Mouse (Mus musculus): ENCODE measurements at regions not wholly inside any gene's neighbourhood (a gene's known extent, or its start where the extent isn't known, plus 50 kb on each side); places are given as distances from the start of the nearest gene placed in this dataset.

DNA sequence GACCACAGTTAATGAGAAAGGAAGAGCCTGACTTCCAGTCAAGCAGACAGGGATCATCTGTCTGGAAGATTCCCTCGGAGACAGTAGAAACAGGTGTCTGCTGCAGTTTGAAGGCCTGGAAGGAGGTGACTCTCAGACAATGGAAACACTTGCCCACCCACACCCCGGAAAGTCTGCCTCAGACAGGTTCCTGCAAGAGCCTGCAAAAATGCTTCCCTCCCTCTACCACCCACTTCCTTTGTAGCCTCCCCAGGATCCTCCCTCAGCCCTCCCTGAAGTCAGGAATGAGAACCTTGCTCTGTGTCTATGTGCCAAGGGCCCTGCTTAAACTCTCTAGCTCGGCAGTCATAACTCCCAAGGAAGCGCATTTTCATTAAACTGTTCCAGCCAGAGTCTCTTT is 226.2 kb downstream of the Mycn start:
- intact Hi-C loops (cut with DNase I) = no loop called here
- no peak for DNase-seq

DNA sequence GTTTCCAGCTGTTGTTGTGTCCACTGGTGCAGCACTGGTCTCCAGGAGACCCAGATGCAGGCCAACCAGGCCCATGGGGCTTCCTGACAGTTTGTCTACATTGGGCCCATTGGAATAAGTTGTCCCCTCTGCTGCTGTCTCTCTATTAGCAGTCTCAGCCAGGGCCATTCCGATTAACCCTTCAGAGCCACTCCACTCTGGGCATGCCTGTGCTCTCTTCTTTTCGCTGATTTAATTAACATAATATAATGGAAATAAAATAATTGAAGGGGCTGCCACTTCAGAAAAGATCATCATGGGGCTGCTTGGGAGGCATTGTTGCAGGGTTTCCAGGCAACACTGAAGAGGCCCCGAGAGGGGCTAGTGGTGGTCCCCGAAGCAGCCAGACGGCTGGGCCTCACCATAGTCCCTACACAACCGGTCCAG is 231.5 kb downstream of the Mycn start:
- no peak for DNase-seq
- intact Hi-C loops (cut with DNase I) = no loop called here

DNA sequence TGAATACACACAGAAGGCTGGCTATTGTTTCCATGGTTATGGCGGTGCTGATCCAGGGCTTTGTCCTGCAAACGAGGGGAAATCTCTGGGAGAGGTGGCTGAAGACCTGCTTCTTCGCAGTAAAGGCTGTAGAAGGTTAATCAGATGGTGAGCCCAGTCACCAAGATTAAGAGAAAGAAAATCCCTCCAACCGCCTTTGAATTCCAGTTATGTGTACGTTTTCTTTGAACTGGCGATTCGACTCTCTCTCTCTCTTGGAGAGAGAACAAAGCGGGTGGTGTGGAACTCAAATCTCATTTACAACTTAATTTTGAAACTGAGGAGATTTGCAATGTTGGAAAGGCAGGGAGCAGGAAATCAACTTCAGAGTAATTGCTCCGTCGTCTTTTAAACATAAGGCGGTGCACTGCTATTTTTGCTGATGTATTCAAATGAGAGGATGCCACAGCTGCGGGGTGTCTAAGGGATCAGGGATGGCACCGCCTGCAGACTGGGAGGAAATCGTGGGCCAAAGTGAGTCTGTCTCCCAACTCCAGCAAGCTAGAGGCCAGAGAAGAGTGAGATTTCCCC is 232.7 kb downstream of the Mycn start:
- no peak for DNase-seq
- intact Hi-C loops (cut with DNase I) = no loop called here

DNA sequence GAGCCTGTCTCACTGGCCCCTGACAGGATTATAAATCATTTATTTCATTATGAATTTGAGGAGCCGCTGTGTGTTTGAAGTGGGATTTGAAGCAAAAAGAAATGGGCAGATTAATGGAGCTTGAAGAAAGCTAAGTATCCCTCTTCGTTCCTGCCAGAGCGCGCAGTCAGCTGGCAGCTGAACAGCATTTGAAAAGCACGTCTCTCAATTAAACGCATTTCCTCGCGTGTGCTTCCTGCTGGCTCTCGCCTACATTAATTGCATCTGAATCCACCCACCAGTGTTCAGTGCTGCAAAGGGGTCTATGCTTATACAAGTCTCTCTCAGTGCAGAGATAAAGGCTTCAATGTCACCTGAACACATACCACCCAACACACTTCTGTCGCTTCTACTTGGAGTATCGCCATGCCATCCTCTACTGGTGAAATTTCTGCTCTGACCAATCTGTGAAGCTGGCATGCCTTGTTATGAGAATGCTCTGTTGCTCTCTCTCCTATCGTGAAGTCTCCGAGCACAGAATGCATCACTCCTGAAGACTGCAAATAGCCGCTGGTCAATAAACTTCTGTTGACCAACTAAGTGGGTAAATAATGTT is 235.3 kb downstream of the Mycn start:
- DNase-seq = no peak

DNA sequence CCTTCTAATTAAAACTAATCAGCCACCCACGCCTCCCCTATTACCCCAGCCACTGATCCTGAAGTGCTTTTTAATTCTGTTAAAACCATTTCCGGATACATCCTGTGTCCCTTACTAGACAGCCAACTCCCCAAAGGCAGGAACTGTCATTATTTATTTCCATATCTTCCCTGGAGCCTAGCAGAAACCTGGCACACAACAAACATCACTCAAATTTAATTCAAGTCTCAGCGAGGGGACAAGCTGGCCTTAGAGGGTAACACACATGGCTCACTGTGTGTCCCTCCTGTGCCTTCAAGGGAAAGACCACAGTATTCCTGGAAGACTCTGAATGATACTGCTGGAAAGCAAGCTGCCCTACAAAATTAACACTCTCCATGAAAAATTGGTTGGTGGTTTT is 240.0 kb downstream of the Mycn start:
- intact Hi-C loops (cut with DNase I) = no loop called here

More for the DNA sequence above, 235.3 kb downstream of the Mycn start:
- intact Hi-C loops (cut with DNase I) = no loop called here

DNA sequence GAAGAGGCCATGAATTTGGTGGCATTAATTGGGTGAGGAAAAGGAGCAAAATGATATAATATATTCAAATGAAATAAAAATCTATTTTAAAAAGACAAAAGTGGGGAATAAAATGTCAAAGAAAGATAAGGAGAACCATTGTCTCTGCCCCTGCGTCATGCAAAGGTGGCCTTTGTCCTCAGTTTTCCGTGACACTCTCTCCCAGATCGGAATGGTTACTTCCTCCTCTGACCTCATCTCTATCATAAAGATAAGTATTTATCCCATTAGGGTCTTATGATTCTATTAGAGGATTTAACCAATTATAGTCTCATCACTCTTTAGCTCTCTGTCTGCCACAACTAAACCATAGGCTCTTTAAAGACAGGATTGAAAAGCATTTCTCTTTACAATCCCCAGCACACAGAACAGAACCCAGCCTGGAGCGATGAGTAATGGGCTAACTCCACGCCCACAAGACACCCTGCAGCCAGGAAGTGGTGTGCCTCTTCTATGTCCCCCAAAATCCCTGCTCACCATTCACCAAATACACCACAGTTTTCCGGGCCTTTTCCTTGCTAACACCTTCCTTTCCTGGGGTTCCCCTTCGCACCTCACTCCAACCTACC is 240.6 kb downstream of the Mycn start:
- no peak for DNase-seq
- intact Hi-C loops (cut with DNase I) = no loop called here

More for the DNA sequence above, 240.0 kb downstream of the Mycn start:
- no peak for DNase-seq

DNA sequence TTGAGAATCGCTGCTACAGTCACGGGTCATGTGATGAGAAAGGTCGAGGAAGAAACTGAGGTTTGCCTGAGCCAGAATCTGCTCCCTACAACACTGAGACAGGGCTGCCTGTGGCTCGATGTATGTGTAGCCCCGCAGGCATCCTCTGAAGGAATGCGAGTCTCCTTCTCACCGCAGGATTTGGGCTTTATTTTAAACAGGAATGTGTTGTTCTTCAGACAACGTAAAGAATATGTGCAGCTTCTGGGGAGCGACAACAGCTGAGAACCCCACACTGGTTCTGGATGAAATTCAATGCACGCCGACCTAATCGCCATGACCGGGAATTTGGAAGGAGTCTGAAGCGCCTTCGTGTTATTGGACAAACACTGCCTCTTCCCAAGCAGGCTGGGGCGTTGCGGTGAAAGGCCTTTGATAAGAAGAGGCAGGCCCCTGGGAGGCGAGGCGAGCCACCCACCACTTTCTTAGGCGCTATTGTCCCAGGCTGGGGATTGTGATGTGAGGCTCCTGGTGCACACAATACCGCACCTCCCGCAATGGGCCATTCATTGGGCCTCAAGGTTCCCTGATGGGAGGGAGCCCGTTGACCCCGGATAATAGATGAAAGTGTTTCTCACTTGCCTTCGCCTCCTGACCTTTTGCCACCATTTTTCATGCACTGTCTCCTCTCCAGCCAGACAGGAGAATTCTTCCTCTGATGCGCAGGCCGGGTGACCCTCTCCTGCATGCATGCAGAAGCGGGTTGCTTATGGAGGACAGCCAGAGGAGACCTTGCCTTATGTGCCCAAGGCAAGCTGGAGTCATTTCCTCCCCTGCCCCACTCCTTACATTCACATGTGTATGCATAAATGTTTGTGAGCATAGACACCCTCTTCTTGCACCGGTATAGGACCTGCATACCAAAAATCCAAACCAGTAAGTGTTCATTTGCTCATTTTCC is 247.6 kb downstream of the Mycn start:
- intact Hi-C loops (cut with DNase I) = no loop called here
- DNase-seq = no peak

DNA sequence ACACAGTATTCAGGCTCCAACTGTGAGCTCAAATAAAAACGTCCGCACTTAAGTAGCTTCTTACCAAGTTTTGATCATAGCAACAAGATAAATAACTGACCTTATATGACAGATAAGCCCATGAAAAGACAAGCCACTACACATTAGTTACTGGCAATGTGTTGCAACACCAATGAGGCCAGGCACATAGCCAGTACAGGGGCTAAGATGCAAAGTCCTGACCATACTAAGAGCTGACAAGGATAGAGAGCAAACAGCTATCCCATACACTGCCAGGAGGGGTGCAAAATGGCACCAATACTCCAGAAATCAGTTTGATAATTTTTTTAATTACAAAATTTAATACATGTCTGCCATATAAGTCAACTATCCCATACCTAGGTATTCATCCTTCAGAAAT is 254.3 kb downstream of the Mycn start:
- intact Hi-C loops (cut with DNase I) = no loop called here
- DNase-seq = no peak

DNA sequence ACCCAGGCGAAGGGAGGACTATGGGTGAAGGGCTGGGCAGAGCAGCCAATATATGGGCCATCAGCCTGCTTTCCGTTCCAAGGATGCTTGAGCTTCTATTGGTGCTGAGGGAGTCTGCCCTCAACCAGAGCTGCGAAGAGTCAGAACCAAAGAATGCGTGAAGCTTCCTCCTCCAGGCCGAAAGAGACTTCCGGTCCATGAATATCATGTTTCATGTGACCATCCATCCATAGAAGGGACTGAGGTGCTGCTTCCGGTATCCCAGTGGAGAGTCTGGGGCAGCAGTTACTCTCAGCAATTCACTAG is 256.5 kb downstream of the Mycn start:
- intact Hi-C loops (cut with DNase I) = no loop called here
- DNase-seq = no peak

DNA sequence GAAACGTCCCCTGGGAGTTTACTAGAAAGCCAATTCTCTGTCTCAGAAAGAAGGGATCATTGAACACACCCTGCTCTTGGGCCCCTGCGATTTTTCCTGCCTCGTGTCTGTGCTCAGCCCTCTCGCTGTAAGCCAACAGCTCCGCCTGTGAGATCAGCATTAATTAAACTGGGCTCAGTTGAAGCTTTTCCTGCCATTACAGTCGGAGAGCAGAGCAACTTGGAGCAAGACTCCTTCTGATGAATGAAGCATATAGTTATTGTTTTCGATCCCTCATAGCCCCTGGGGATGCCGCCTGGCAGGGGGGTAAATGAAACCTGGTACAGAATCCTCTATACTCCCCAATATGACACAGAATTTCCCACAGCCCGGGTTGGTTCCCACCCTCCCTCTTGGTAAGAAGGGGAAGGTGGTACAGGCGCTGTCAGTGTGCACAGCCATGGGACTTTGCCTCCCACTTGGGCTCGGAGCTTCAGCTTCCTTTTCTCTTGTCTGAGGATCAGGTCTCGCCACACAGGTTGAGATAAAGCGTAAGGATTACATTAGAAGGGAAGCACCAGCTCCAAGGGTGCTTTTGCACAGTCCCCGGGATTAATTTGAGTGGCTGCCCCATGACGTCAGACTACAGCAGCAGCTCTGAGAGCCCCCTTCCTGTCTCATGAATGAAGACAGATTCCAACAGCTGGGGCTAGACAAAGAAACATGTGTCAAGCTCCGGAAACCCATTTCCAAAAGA is 257.1 kb downstream of the Mycn start:
- intact Hi-C loops (cut with DNase I) = no loop called here
- DNase-seq = no peak

DNA sequence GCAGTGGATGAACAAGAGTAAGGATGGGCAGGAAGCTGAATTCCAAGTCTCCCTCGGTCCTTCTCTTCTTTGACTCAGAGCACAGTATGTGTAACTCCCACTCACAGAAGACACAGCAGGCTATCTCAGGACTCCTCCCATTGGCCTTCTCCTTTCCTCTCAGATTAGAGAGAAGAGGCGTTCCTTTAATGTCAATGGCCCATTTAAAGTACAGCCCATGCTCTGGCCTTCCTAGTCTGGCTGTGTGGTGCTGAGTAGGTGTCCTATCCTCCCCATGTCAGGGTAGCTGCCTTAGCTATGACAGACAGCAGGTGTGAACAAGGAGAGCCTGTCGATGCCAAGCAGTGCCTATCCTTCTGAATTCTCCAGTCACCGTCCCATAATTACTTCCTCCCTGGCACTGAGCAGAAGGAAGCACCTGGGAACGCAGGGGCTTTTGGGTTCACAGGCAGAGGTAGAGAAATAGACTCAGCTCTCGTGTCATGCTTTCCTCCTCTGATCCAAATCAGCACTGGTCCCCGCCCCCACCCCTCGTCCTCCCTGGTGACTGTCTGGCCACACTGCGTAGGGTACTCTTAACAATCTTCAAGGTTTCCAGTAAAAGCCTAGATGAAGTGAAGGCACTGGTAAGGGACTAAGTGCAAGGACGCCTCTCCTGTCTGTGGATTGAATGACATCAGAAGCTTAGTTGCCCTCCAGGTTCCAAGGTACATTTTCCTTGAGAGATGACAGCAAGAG is 257.8 kb downstream of the Mycn start:
- DNase-seq = no peak
- intact Hi-C loops (cut with DNase I) = no loop called here

DNA sequence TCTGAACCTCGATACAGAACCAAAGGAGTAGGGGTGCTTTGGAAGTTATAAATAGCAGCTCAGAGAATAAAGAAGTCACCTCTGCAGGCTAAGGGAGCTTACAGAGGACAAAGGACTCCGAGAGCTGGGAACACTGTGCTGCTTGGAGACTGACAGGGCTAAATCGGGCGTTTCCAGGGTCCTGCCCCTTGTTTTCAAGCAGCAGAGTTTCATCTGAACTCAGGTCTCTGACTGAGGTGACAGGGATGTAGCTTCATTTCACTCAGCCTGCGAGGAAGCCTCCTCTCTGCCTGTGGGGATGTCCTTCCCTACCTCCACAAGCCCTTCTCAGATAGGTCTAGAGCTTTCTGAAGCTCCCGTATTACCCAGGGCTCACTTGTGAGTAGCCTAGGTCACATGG is 260.6 kb downstream of the Mycn start:
- intact Hi-C loops (cut with DNase I) = no loop called here

DNA sequence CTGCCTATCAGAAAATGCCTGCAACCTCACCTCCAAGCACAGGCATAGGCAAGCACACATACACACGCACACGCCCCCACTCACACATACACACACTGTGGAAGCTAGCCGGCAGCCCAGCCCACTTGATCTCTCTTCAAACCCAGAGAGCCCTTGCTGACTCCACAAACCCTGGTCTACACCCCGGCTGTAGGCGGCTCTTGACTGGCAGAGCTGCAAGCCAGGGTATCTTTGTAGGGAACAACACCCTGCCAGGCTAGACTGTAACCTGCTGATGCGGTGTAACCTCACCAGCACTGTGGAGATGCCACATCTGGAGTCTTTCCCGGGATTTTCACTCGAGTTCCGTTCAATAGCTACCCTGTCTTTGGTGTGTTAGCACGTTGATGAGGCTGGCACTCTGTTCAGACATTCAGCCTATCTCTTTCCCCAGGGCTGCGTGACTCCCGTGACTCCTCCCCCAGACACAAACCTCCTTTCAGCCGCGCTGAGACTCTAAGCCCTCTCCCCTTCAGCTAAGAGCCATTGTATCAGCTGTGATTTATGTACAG is 261.3 kb downstream of the Mycn start:
- intact Hi-C loops (cut with DNase I) = no loop called here

More for the DNA sequence above, 260.6 kb downstream of the Mycn start:
- no peak for DNase-seq

DNA sequence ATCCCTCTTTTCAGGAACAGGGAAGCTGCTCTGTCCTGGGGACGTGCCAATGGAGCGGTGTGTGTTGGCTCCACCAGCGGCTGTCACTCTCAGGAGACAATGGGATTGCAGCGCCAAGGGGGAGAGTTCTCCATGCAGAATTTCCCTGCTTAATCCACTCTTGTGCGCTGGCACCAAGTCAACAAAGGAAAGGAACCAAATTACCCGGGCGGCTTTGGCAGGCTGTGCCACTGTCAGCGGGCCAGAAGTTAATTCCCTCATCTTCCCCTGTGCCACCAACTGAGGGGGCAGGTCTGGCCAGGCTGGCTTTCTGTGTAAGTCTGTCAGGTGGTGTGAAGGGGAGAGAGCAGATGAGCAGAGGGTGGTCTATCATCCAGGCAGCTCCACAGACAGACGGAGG is 265.0 kb downstream of the Mycn start:
- DNase-seq = peak; percentile 43 to 66
- intact Hi-C loops (cut with DNase I) = no loop called here

More for the DNA sequence above, 261.3 kb downstream of the Mycn start:
- DNase-seq = peak in 1 of 2 experiments; percentile 7

DNA sequence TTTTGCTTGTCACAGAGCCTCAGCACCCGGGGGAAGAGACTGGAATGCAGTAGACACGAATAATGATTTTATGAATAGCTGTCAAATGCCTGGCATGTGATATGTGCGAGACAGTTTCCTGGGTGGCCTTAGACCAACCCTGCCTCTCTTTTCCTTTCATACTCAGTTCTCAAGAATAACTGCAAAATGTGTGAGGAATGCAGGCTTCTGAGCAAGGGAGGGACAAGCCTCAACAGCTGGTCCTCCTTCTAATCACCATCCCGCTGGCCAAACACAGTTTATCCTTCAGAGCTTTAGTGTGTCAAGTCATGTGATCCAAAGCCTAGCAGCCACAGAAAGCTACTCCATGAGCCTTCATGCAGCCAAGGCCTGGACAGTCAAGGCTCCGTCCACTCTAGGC is 271.8 kb downstream of the Mycn start:
- intact Hi-C loops (cut with DNase I) = no loop called here
- DNase-seq = peak in 1 of 2 experiments; percentile 11

DNA sequence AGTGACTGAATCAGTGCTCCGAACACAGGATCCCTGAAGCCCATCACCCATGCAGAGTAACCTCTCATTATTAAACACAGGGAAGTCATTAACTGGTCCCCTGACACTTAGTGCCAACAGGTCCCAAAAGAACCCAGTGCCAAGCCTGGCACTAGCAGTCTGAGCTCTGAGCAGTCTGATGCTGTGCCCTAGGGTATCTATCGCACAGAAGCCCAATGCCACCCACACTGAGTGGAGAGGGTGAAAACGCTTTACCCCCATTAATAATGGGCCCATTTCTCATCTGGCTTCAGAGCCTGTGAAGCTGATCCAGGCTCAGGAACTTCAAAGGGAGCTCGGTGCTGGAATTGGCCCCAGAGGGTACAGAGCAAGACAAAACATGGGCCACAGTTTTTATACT is 272.8 kb downstream of the Mycn start:
- intact Hi-C loops (cut with DNase I) = no loop called here
- no peak for DNase-seq

DNA sequence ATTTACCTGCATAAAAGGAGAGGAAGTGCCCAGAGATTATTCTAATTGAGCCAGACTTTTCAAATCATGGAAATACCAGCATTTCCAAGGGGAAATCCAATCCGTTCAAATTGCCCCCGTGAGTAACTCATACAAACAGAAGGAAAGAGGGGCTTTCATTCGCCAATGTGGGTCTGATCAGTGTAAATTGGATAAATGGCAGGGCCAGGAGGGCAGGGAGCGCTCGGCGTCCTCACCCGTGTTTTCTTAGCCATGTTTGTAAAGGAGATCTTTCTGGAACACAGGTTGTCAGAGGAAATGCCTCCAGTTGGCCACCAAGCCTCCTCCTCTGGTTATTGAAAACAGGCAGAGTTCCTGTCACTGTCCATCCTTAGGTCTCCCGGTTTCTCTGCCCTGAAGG is 286.1 kb downstream of the Mycn start:
- DNase-seq = no peak
- intact Hi-C loops (cut with DNase I) = no loop called here

DNA sequence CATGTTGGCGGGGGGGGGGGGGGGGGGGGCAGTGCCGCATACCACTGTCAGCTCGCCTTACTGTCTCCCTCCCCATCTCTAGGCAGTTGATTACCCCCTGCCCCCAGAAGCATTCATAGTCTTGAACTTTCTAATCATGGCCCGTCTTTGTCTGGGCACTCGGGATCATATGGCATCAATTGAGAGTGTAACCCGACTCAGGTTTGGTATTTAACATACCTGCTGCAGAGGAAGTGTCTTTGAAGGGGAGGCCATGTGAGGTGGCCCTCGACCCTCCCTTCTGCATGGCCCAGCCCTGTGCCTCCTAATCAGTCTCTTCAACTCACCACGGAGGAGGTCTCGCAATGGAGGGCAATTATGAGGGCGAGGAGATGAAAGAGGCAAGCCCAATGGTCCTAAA is 286.5 kb downstream of the Mycn start:
- intact Hi-C loops (cut with DNase I) = no loop called here
- DNase-seq = no peak

DNA sequence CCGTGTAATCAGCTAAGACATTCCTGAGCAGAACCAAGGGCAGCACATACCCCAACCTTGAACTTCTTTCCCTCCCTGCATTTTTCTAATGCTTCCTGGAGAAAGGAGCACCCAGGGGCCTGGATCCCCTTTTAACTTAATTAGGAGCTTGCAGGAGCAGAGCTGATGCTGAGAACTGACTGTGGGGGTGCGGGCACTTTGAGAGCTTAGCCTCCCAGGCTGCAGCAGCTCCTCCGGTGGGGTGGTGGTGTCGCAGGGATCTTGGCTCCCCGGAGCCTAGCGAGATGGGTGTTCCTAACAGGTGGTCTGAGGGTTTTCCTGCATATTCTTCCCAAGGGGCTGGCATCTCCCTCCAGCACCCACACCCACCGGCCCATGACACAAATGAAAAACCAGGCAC is 289.4 kb downstream of the Mycn start:
- intact Hi-C loops (cut with DNase I) = no loop called here
- no peak for DNase-seq

DNA sequence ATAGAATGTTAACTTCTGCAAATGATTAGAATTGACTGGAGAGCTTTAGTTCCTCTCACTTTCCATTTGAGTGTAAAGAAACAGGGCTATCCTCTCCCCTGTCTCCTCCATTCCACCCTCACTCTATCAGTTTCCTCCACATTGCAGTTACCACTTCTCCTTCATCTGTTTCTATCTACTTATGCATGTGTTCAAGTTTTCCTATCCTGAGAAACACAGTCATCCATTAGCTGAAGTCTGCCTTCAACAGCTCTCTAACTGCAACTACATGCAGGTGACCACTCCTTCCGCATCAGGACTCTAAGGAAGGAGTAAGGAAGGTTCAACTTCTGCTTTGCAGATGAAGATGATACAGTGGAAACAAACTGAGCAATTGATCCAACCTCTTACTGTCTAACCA is 291.4 kb downstream of the Mycn start:
- intact Hi-C loops (cut with DNase I) = no loop called here
- DNase-seq = no peak

Measured in heart, postnatal 14 days (tissue).